Mouse (Mus musculus) thymus, adult 2 months (tissue): Measurements from ENCODE around the gene Per1. TPM values are rescaled to one million over a fixed set of nuclear protein-coding genes. Genes with fewer than 3 reads are reported as not detected.

ENCODE experiments used
- DNase-seq: peaks from one replicate; pipeline ENCODE4 v3.0.0; 2021
- H3K27ac ChIP-seq: fragments of 200-500 bp; 2 replicates; pipeline ENCODE4 v1.5.1; 2012; ENCODE audit warnings: low read length, control low read depth; ENCODE audit not compliant: control insufficient read depth, insufficient read depth
- H3K27me3 ChIP-seq: fragments of 200-500 bp; 2 replicates; pipeline ENCODE4 v1.6.1; 2012; ENCODE audit warnings: mild to moderate bottlenecking, low read length, moderate library complexity, mixed read lengths; ENCODE audit not compliant: control insufficient read depth, insufficient read depth
- H3K36me3 ChIP-seq: fragments of 200-500 bp; 2 replicates; pipeline ENCODE4 v1.6.1; 2012; ENCODE audit warnings: mild to moderate bottlenecking, low read length, moderate library complexity; ENCODE audit not compliant: control insufficient read depth, insufficient read depth
- H3K4me1 ChIP-seq: fragments of 200-500 bp; replicated peaks from 2 replicates; pipeline ENCODE4 v1.6.1; 2012; ENCODE audit warnings: low read length; ENCODE audit not compliant: control insufficient read depth, insufficient read depth
- H3K4me3 ChIP-seq: fragments of 200-500 bp; 2 replicates; pipeline ENCODE4 v1.5.1; 2012; ENCODE audit warnings: mild to moderate bottlenecking, low read length, control low read depth, moderate library complexity; ENCODE audit not compliant: control insufficient read depth, insufficient read depth
- CTCF ChIP-seq: fragments of 200-500 bp; IDR thresholded peaks from 2 replicates; pipeline ENCODE4 v1.5.1; 2012; ENCODE audit warnings: mild to moderate bottlenecking, control low read depth, low read length, moderate library complexity, borderline replicate concordance; ENCODE audit not compliant: control insufficient read depth, poor library complexity, insufficient read depth; ENCODE audit errors: extremely low read depth
- POLR2A ChIP-seq: fragments of 200-500 bp; IDR thresholded peaks from 2 replicates; pipeline ENCODE4 v1.6.1; 2012; ENCODE audit warnings: mild to moderate bottlenecking, low read length, control low read depth, moderate library complexity; ENCODE audit not compliant: control insufficient read depth, poor library complexity, insufficient read depth; ENCODE audit errors: extremely low read depth
- WGBS: fragments of 180-500 bp; shearing (Covaris S2); methylation state at CpG from one replicate; pipeline ENCODE4 v1.1.7; 2018; 5-methylcytosine and 5-hydroxymethylcytosine counted together
- polyA plus RNA-seq: library from polyadenylated mRNA; depleted of rRNA; stranded (reverse); fragments of >200 nt; gene quantifications from 2 replicates; pipeline ENCODE4 v1.2.3, GENCODE M21; 2012; rRNA removed

Per1 gene
- polyA plus RNA-seq = 28.0 and 29.6 TPM in 2 replicates

DNA sequence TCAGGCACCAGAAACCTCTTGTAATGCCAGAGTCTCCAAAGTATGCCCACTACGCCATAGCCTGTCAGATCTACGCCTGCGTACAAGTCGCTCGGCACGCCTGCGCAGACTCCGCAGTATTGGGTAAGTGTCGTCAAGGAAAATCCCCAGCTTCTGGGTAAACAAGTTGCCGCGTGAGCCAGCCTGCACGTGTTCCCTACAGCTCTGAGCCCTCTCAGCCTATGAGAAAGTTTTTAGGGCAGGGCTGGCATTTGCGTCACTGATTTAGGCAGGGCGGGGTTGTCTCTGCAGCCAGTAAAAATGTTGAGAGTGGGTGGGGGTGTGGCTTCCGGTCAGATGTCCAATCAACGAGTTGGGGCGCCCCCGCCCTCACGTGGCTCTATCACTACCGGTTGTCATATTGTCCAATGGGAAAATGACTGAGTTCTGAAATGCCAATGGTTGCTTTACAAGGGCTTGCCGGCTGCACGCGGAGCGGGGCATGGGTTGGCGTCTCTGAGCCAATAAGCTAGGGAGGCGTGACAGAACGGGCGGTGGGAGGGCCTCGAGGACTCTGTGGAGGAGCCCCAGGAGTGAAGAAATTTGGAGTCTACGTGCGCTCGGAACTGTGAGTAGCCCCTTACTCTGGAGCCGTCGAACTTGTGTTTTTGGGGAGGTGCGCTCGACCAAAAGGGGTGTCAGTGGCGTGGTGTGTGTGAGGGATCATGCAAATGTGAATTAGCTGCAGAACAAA is at the start of gene Per1:
Gene Per1 (plus strand): TSS at position 521 of the 733 bp plus-strand sequence.
- peaks cover 46% of the 10 kb centered on the region for H3K4me1 ChIP-seq
- under 1% methylated on average over 37 of the region's 37 CpGs for WGBS
- H3K4me3 ChIP-seq = peak within 1 kb of the TSS; percentile 51
- DNase-seq = peak; percentile 98
- peak within 1 kb of the TSS; percentile 90 for H3K27ac ChIP-seq
- no peaks in the 10 kb centered on the region for H3K27me3 ChIP-seq
- H3K36me3 ChIP-seq = peaks cover 2% of the 10 kb centered on the region
- TF ChIP-seq POLR2A (peak; percentile 78; the same call in 1 of the 2 replicates), CTCF (no peak)

DNA sequence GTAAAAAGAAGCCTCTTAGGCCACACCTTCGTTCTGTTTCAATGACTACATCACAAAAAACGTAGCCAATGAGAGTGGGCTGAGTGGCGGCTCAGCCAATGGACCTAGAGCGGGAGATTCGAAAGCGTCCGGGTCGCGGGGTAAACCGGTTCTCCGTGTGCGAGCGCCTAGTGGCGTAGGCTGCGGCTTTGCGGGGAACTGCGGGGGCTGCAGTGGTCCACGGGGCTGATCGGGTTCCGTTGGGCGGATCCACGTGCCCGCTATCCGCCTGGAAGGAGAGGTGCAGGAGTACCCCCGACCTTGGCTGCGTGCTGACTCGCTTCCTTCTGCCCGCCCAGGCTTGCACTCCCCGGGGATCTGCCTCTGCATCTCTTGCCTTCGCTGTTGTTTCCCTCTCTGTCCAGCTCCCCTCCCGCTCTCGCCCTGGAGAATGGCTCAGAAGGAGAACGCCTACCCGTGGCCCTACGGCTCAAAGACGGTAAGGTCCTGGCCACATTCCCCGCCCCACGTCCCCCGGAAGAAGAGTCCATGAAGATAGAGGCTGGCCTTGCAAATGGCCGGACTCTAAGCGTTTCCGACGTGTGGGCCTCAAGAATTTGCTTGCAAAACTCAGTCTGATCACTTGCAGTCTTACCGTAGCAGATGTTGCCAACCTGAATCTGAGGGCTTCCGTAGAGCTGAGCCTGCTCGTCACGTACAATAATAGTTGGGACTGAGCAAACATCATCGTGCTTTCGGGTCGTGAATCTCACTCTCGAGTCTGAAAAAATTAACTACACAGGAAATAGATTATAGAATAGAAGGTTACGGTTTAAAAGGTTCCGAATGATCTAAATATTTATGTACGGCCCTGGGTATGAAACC is 49.3 kb upstream of the Per1 start, which contains the start of gene Aurkb:
Gene Aurkb (plus strand): TSS at position 117 of the 864 bp plus-strand sequence.
- peak; percentile 50; the same call in 1 of the 2 replicates for TF ChIP-seq POLR2A
- 0 out of 2 replicates have a peak, but pooled peaks have one; percentile 15 for TF ChIP-seq CTCF
- Histone ChIP-seq H3K4me1 (peaks cover 10% of the 10 kb centered on the region), H3K27me3 (no peaks in the 10 kb centered on the region), H3K36me3 (peaks cover 3% of the 10 kb centered on the region), H3K27ac (peak within 1 kb of the TSS; percentile 8; the same call in 1 of the 2 replicates), H3K4me3 (peak within 1 kb of the TSS; percentile 73)
- WGBS = under 1% methylated on average over 54 of the region's 54 CpGs
- peak; percentile 84 for DNase-seq

DNA sequence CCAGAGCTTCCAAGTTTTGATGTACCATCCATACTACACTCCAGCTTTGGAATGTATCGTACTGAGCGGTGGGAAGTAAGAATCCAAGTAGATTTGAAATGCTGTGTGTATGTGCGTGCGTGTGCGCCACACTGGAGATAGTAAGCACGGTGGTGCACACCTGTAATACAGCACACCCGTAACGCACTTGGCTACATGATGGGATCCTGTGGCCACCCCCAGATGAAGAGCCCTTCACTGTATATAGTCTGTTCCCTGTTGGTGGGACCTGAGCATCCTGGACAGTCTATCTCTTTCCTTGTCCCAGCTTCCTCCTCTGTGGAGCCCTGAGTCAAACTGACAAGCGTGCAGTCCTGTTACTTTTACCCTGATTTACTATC is 48.6 kb upstream of the Per1 start:
- Histone ChIP-seq H3K4me3 (peak overlapping the region; percentile 47), H3K27ac (no peak overlapping the region)

DNA sequence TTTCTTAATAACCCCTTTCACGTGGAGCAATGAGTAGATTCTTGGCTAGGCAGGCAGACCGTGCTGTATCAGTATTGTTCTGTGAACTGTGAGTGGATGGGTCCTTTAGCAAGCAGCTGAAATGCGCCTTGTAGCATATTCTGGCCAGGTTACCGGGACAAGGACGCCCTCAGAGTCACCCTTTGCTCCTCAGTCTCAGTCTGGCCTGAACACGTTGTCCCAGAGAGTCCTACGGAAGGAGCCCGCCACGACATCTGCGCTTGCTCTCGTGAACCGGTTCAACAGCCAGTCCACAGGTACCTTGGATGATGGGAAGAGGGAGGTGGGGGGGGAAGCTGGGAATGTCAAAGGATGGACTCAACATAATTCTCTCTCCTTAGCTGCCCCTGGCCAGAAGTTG is 47.4 kb upstream of the Per1 start:
- Histone ChIP-seq H3K4me1 (peaks cover 10% of the 10 kb centered on the region), H3K36me3 (peaks cover 4% of the 10 kb centered on the region), H3K27ac (no peak overlapping the region), H3K27me3 (no peaks in the 10 kb centered on the region), H3K4me3 (no peak overlapping the region)
- WGBS = 93% methylated on average over 12 of the region's 12 CpGs
- no peak for TF ChIP-seq POLR2A
- DNase-seq = no peak

More for the DNA sequence above, 48.6 kb upstream of the Per1 start:
- no peak for TF ChIP-seq POLR2A
- no peak for TF ChIP-seq CTCF
- Histone ChIP-seq H3K36me3 (peaks cover 4% of the 10 kb centered on the region), H3K4me1 (peaks cover 10% of the 10 kb centered on the region), H3K27me3 (no peaks in the 10 kb centered on the region)
- 13% methylated on average over 9 of the region's 9 CpGs for WGBS
- DNase-seq = no peak

DNA sequence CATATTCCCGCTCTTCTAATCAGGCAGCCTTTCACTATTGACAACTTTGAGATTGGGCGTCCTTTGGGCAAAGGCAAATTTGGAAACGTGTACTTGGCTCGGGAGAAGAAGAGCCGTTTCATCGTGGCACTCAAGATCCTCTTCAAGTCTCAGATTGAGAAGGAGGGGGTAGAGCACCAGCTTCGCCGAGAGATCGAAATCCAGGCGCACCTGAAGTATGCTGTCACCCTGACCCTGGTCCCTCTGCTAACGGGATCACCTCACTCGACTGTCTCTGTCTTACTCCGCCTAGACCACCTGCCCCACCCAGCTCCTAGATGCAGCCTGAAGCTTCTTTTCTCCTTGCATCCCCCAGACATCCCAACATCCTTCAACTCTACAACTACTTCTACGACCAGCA is 46.9 kb upstream of the Per1 start:
- Histone ChIP-seq H3K27me3 (no peaks in the 10 kb centered on the region), H3K4me3 (no peak overlapping the region), H3K27ac (no peak overlapping the region), H3K4me1 (peaks cover 10% of the 10 kb centered on the region), H3K36me3 (peaks cover 4% of the 10 kb centered on the region)
- TF ChIP-seq CTCF (no peak), POLR2A (no peak)
- DNase-seq = no peak
- 94% methylated on average over 14 of the region's 14 CpGs for WGBS

DNA sequence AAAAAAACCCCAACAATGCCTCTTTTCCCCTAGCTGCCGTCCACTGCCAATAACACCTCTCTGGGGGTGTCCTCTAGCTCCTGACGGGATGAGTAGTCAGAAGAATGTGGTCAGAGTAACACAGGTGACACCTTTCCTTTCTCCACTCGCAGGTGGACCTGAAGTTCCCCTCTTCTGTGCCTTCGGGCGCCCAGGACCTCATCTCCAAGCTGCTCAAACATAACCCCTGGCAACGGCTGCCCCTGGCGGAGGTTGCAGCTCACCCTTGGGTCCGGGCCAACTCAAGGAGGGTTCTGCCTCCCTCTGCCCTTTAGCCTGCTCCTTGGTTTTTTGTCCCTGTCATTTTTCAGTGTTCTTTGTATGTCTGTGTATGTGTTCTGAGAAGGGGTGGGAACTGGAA is 44.3 kb upstream of the Per1 start:
- no peak overlapping the region for H3K4me3 ChIP-seq
- no peaks in the 10 kb centered on the region for H3K27me3 ChIP-seq
- peaks cover 4% of the 10 kb centered on the region for H3K36me3 ChIP-seq
- TF ChIP-seq CTCF = no peak
- no peak for TF ChIP-seq POLR2A
- H3K27ac ChIP-seq = no peak overlapping the region
- DNase-seq = no peak
- WGBS = 96% methylated on average over 8 of the region's 8 CpGs
- H3K4me1 ChIP-seq = peaks cover 20% of the 10 kb centered on the region
